In the genomic region with DNA sequence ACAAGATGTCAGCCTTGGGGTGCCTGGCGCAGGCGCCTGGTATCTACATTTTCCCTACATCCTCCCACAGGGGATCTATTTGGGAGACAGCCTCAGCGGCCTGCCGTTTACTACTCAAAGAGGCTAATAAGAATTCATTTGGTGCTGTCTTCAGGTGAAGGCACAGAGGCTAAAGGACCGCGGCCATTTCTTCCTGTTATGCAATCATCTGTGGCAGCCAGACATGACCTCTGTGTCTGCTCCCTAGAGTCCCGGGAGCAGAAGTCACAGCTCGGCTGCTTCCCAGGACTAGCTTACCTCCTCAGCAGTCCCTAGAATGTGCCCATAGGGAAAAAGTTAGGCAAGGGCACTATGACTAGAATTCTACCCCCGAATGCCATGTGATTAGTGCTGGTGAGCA, we compare ENCODE assay signal across 17 mouse cellular contexts. TPM values are rescaled to one million over a fixed set of nuclear protein-coding genes. Genes with fewer than 3 reads are reported as not detected.
DNase-seq lines count a peak whose midpoint lies in the region.
"Had no signal": no experiment of that assay in that cellular context is flagged by ENCODE, and none has a peak within 500 bp of the region (broad histone marks: within the 10 kb centered on the region; RNA-seq: fewer than 3 reads in every experiment).

No protein-coding gene starts in this region.

- H3K27me3 ChIP-seq in heart, embryonic 10.5 days (ENCODE audit: insufficient read depth, poor library complexity, severe bottlenecking), result no peaks in the 10 kb centered on the region
- H3K27me3 ChIP-seq: liver, embryonic 15.5 days; neural tube, embryonic 15.5 days had no signal

- H3K36me3 ChIP-seq in heart, embryonic 10.5 days, result no peaks in the 10 kb centered on the region
- H3K36me3 ChIP-seq: liver, embryonic 15.5 days; midbrain, embryonic 10.5 days; neural tube, embryonic 15.5 days had no signal

- WGBS in heart, embryonic 10.5 days, result 78% methylated on average over 9 of the region's 9 CpGs

- peak; percentile 54 for DNase-seq in adrenal gland, postnatal 14 days
- no peak for DNase-seq in adrenal gland, postnatal 4 days (ENCODE audit: low spot score in 2 of 2)
- no peak for DNase-seq in heart, embryonic 10.5 days (ENCODE audit: low spot score)
- DNase-seq in heart, postnatal 4 days, result no peak
- DNase-seq in adrenal gland, postnatal 25 days, result peak; percentile 14
- peak; percentile 88 for DNase-seq in kidney, adult 9 months
- DNase-seq in ovary, postnatal 36 days (ENCODE audit: low spot score), result no peak
- no peak for DNase-seq in left cerebral cortex, postnatal 25 days (ENCODE audit: low spot score in 2 of 2)
- DNase-seq: embryo, embryonic 11 days; forebrain, postnatal 0 days; spleen, adult 18-20 months; thymus, postnatal 4 days had no signal

- H3K9me3 ChIP-seq in heart, embryonic 10.5 days, result no peaks in the 10 kb centered on the region
- H3K9me3 ChIP-seq: liver, embryonic 15.5 days; midbrain, embryonic 10.5 days; neural tube, embryonic 15.5 days had no signal

- no peak overlapping the region for H3K4me3 ChIP-seq in heart, embryonic 10.5 days
- H3K4me3 ChIP-seq: erythroblast, embryonic 14.5 days; liver, embryonic 15.5 days; midbrain, embryonic 10.5 days; neural tube, embryonic 15.5 days had no signal

- intact Hi-C loops in left cerebral cortex, postnatal 25 days (cut with DNase I), result no loop called here

- H3K27ac ChIP-seq in heart, embryonic 10.5 days, result peak overlapping the region; percentile 67; the same call in 1 of the 2 replicates
- H3K27ac ChIP-seq: liver, embryonic 15.5 days; midbrain, embryonic 10.5 days; neural tube, embryonic 15.5 days had no signal

- peaks cover 13% of the 10 kb centered on the region for H3K4me1 ChIP-seq in heart, embryonic 10.5 days
- H3K4me1 ChIP-seq: liver, embryonic 15.5 days; neural tube, embryonic 15.5 days had no signal

RNA-seq across cellular contexts. Expression of a gene that starts 1.1 kb away (rescaled TPM):
- 22.3 and 25.9 TPM in 2 replicates for total RNA-seq in adrenal gland, postnatal 14 days (2021)
- total RNA-seq in adrenal gland, postnatal 4 days (2021), result 1 to 10 TPM; 6.6 to 7.4 TPM
- 1.9 and 5.1 TPM in 2 replicates for polyA plus RNA-seq in heart, embryonic 10.5 days (2016; fragmentation: Nextera tagmentation; extraction: Ambion mirVana)
- total RNA-seq in heart, postnatal 4 days (2021), result 10 to 100 TPM; 23.4 to 24.7 TPM
- 10.6 and 10.8 TPM in 2 replicates for total RNA-seq in adrenal gland, postnatal 25 days (2021)
- total RNA-seq in left cerebral cortex, postnatal 25 days (2021), result 1 to 10 TPM; 9.0 to 9.6 TPM
- polyA plus RNA-seq: erythroblast, embryonic 14.5 days; inflammation-experienced regulatory T-cells, adult 6 months had no signal

RNA-seq across cellular contexts. Expression of a gene that starts 52.1 kb away (rescaled TPM):
- 6.5 and 6.6 TPM in 2 replicates for total RNA-seq in adrenal gland, postnatal 14 days (2021)
- total RNA-seq in adrenal gland, postnatal 4 days (2021), result 1 to 10 TPM; 9.3 to 9.9 TPM
- 2.4 and 2.6 TPM in 2 replicates for polyA plus RNA-seq in heart, embryonic 10.5 days (2016; fragmentation: Nextera tagmentation; extraction: Ambion mirVana)
- 1 to 10 TPM; 2.2 to 2.6 TPM for total RNA-seq in heart, postnatal 4 days (2021)
- total RNA-seq in adrenal gland, postnatal 25 days (2021), result 6.1 and 8.4 TPM in 2 replicates
- 1 to 10 TPM; 2.1 to 2.2 TPM for total RNA-seq in left cerebral cortex, postnatal 25 days (2021)
- total RNA-seq: forebrain, postnatal 0 days had no signal
- polyA plus RNA-seq: erythroblast, embryonic 14.5 days; inflammation-experienced regulatory T-cells, adult 6 months had no signal

Comparison
In these comparisons a context has a peak if more than half of its experiments do, and no peak if none do; other contexts are left out.
1. DNase-seq: peak in adrenal gland, postnatal 14 days (single experiment), adrenal gland, postnatal 25 days (single experiment) and kidney, adult 9 months (single experiment); none in adrenal gland, postnatal 4 days (0 of 2), heart, embryonic 10.5 days (single experiment), heart, postnatal 4 days (single experiment), ovary, postnatal 36 days (single experiment) and left cerebral cortex, postnatal 25 days (0 of 2).